Mouse (Mus musculus) bone marrow, adult 2 months (tissue): ENCODE results near the gene Tmem167b.

Source experiments
- CTCF ChIP-seq: fragments of 200-500 bp; IDR thresholded peaks from 2 replicates; pipeline ENCODE4 v1.5.1; 2011; ENCODE audit warnings: low read length, control low read depth; ENCODE audit not compliant: control insufficient read depth, insufficient read depth
- POLR2A ChIP-seq: fragments of 200-500 bp; IDR thresholded peaks from 2 replicates; pipeline ENCODE4 v1.6.1; 2011; ENCODE audit warnings: low read depth, mild to moderate bottlenecking, control low read depth, low read length, borderline replicate concordance; ENCODE audit not compliant: control insufficient read depth

GRCm38 (mm10) chr3:108588446-108588845 lies 26.2 kb upstream of the Tmem167b start:
- TF ChIP-seq CTCF (no peak), POLR2A (no peak)
